Mouse (Mus musculus): Measurements from ENCODE around the gene Rbfox1. TPM values are rescaled to one million over a fixed set of nuclear protein-coding genes. Genes with fewer than 3 reads are reported as not detected.

Gene Rbfox1
- polyA plus RNA-seq, 1 experiment, result not detected

DNA sequence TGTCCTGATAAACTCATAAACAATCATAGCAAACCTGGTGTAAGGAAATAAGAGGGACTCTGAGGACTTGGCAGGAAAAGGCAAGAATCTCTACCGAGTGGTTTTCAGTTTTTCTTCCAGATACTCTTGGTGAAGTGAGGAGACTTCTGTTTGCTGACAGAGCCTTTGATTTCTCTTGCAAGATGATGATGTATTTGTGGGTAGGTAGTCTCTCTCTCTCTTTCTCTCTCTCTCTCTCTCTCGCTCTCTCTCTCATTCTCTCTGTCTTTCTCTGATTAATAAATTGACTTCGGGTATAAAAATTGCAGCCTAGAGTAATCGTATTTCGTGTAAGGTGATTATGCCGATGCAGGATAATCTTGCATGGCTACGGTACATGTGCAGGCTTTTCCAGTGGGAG, 955.3 kb downstream of the Rbfox1 start:
- 73% methylated on average over 7 of the region's 7 CpGs for WGBS
- Histone ChIP-seq H3K4me3 (replicated peaks; ENCODE audit: control insufficient read depth, low read depth, low read length) (no peak overlapping the region), H3K27ac (ENCODE audit: control insufficient read depth, insufficient read depth, low read depth, low read length, poor library complexity) (no peak overlapping the region), H3K4me1 (ENCODE audit: control insufficient read depth, insufficient read depth, low read length) (no peaks in the 10 kb centered on the region)
- TF ChIP-seq POLR2A (IDR thresholded peaks at IDR 0.05; ENCODE audit: borderline replicate concordance, control insufficient read depth, low read depth, low read length), result no peak
- no peak for TF ChIP-seq CTCF (IDR thresholded peaks at IDR 0.05; ENCODE audit: control insufficient read depth, insufficient read depth, low read length)

DNA sequence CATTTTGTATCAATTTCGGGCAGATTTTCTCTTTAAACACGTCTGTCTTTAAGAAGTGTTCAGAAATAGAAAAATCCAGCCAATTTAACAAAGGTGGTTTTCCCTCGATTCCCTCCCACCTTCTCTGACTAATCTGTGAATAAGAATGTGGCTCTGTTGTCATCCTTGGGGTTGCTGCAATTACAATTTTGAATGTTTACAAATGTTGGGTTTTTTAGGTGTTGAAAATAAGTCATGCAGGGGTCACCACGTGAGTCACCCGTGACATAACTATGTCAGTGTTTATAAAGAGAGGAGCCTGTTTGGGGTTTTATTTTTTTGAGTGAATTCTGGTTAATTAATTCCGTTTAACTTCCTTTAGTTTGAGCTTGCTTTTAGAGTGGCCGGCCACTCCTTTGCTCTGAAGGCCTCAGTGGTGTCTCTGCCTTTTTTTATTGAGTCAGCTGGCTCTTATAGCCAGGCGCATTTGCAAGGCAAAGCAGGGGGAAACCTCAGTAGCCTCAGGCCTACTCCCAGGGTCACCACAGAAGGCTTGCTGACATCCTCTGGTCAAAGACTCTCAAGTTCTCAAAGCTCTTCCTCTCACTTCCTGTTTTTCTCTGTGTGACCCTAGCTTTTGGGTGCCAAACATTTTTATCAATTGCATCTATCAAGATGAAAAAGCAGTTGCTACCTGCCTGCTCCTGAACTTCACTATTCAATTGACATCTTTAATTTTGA, 957.1 kb downstream of the Rbfox1 start:
- H3K4me3 ChIP-seq (replicated peaks; ENCODE audit: control insufficient read depth, low read depth, low read length), result no peak overlapping the region

DNA sequence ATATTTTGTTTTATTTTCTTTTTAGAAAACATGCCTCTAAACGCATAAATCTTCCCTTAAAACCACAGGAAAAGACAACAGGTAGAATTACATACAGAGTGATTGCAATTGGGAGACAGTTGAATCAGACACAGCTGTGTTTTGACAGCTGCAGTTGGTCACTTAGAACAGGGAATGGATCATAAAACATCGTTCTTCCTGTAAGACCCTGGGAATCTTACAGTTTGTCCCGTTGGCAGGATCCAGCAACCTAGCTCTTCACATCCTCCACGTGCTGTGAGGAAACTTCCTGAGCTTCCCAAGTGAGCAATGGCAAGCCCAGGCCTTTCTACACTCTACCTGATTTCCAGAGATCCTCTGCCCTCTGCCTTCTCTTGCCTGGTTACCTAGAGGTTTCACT, 959.5 kb downstream of the Rbfox1 start:
- no peak overlapping the region for H3K4me3 ChIP-seq (replicated peaks; ENCODE audit: control insufficient read depth, low read depth, low read length)
- TF ChIP-seq CTCF (IDR thresholded peaks at IDR 0.05; ENCODE audit: control insufficient read depth, insufficient read depth, low read length), result no peak
- no peak for TF ChIP-seq POLR2A (IDR thresholded peaks at IDR 0.05; ENCODE audit: borderline replicate concordance, control insufficient read depth, low read depth, low read length)
- WGBS, result 23% methylated on average over 4 of the region's 4 CpGs
- H3K27ac ChIP-seq (ENCODE audit: control insufficient read depth, insufficient read depth, low read depth, low read length, poor library complexity), result no peak overlapping the region
- H3K4me1 ChIP-seq (ENCODE audit: control insufficient read depth, insufficient read depth, low read length), result no peaks in the 10 kb centered on the region

More for the DNA sequence above, 957.1 kb downstream of the Rbfox1 start:
- H3K27ac ChIP-seq (ENCODE audit: control insufficient read depth, insufficient read depth, low read depth, low read length, poor library complexity), result no peak overlapping the region
- 55% methylated on average over 8 of the region's 8 CpGs for WGBS
- no peaks in the 10 kb centered on the region for H3K4me1 ChIP-seq (ENCODE audit: control insufficient read depth, insufficient read depth, low read length)
- no peak for TF ChIP-seq CTCF (IDR thresholded peaks at IDR 0.05; ENCODE audit: control insufficient read depth, insufficient read depth, low read length)
- TF ChIP-seq POLR2A (IDR thresholded peaks at IDR 0.05; ENCODE audit: borderline replicate concordance, control insufficient read depth, low read depth, low read length), result no peak

- TF ChIP-seq CTCF (IDR thresholded peaks at IDR 0.05; ENCODE audit: control insufficient read depth, insufficient read depth, low read length) (no peak), POLR2A (IDR thresholded peaks at IDR 0.05; ENCODE audit: borderline replicate concordance, control insufficient read depth, low read depth, low read length) (no peak)
- no peak overlapping the region for H3K27ac ChIP-seq (ENCODE audit: control insufficient read depth, insufficient read depth, low read depth, low read length, poor library complexity)
- no peaks in the 10 kb centered on the region for H3K4me1 ChIP-seq (ENCODE audit: control insufficient read depth, insufficient read depth, low read length)
- H3K4me3 ChIP-seq (replicated peaks; ENCODE audit: control insufficient read depth, low read depth, low read length), result no peak overlapping the region
- 71% methylated on average over 9 of the region's 9 CpGs for WGBS
Observed at GRCm38 (mm10) chr16:6851393-6851792, 966.2 kb downstream of the Rbfox1 start.

DNA sequence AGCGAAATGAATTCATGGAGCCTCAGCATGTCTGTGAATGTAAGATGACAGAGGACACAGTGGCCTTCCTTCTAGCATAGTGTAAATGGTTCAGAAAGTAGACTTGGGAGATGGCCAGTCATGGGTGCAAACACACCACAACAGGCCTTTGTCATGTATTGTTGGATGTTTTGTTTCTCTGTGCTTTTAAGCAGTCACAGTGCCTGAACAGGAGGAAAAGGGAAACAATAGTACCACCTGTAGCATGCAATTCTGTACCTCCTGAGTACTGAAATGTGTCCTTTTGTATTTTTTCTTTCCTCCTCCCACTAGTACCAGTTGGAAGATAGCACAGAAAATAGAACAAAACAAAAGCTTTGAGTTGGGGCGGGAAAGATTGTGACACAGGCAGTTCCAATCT, 968.6 kb downstream of the Rbfox1 start:
- no peak overlapping the region for H3K27ac ChIP-seq (ENCODE audit: control insufficient read depth, insufficient read depth, low read depth, low read length, poor library complexity)
- 86% methylated on average over 2 of the region's 2 CpGs for WGBS
- no peaks in the 10 kb centered on the region for H3K4me1 ChIP-seq (ENCODE audit: control insufficient read depth, insufficient read depth, low read length)
- H3K4me3 ChIP-seq (replicated peaks; ENCODE audit: control insufficient read depth, low read depth, low read length), result no peak overlapping the region
- TF ChIP-seq POLR2A (IDR thresholded peaks at IDR 0.05; ENCODE audit: borderline replicate concordance, control insufficient read depth, low read depth, low read length) (no peak), CTCF (IDR thresholded peaks at IDR 0.05; ENCODE audit: control insufficient read depth, insufficient read depth, low read length) (no peak)

DNA sequence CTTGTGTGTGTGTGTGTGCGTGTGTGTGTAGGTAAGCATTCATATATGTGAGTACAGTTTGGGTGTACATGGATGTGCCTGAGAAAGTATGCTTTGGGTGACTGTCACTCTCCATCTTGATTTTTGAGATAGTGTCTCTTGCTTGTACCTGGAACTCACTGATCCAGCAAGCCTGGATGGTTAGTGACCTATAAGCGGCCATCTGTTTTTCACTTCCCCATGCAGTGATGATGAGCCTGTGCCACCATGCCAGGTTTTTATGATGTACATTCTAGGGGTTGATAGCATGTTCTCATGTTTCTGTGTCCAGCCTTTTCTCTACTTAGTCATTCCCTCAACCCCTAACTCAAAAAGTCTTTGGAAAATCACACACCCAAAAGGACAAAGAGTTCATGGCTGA, 976.5 kb downstream of the Rbfox1 start:
- H3K4me3 ChIP-seq (replicated peaks; ENCODE audit: control insufficient read depth, low read depth, low read length), result no peak overlapping the region
- TF ChIP-seq POLR2A (IDR thresholded peaks at IDR 0.05; ENCODE audit: borderline replicate concordance, control insufficient read depth, low read depth, low read length), result no peak
- no peak overlapping the region for H3K27ac ChIP-seq (ENCODE audit: control insufficient read depth, insufficient read depth, low read depth, low read length, poor library complexity)
- 85% methylated on average over 2 of the region's 2 CpGs for WGBS
- no peaks in the 10 kb centered on the region for H3K4me1 ChIP-seq (ENCODE audit: control insufficient read depth, insufficient read depth, low read length)

DNA sequence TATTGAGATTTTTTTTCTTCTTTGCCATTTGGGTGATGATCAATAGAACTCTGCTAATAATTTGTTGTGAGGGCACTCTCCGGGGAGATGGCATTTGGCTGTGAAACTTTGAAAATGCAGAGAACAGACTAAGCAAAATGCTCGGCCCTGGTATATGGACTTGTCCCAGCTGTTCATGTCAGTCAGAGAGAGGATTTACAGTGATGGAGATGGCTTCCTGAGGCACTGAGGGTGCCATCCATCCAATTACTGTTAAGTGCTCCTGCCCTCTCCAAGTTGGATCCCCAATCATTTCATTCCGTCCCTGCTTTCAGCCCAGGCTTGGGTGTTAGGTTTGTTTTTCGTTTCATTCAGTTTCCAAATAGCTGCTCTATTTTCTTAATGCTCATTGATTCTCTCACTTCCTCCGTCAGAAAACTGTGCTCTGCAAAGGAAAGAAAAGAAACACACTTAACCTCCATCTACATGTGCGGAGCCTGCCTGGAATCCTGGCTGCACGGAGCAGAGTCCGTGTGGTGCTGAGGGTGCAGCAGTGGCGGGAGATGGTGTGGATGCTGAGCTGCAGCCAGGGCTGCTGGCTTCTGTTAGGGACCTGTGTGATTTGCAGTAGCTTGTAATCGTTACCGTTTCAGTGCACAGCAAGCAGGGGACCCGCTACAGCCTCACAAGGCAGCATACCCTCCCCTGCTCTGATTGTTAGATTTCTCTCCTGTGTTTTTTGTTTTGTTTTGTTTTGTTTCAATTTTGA, 997.7 kb downstream of the Rbfox1 start:
- H3K4me3 ChIP-seq (replicated peaks; ENCODE audit: control insufficient read depth, low read depth, low read length), result no peak overlapping the region
- no peaks in the 10 kb centered on the region for H3K4me1 ChIP-seq (ENCODE audit: control insufficient read depth, insufficient read depth, low read length)
- no peak overlapping the region for H3K27ac ChIP-seq (ENCODE audit: control insufficient read depth, insufficient read depth, low read depth, low read length, poor library complexity)
- 55% methylated on average over 12 of the region's 12 CpGs for WGBS
- no peak for TF ChIP-seq CTCF (IDR thresholded peaks at IDR 0.05; ENCODE audit: control insufficient read depth, insufficient read depth, low read length)
- no peak for TF ChIP-seq POLR2A (IDR thresholded peaks at IDR 0.05; ENCODE audit: borderline replicate concordance, control insufficient read depth, low read depth, low read length)

DNA sequence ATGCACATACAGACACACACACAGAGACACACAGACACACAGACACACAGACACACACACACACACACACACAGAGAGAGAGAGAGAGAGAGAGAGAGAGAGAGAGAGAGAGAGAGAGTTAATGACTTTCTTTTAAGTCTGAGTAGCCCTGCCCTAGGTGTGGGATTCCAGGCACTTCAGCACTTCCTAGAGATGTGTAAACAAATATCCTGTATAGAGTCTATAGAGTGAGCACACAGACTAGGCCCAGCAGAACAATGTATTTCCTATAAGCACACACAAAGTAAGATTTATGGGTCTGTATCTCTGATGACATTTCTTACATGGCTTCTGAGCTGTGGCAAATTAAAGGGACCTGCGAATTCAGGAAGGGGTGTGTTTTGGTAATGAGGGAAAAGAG, 998.6 kb downstream of the Rbfox1 start:
- no peak overlapping the region for H3K4me3 ChIP-seq (replicated peaks; ENCODE audit: control insufficient read depth, low read depth, low read length)
- no peak for TF ChIP-seq POLR2A (IDR thresholded peaks at IDR 0.05; ENCODE audit: borderline replicate concordance, control insufficient read depth, low read depth, low read length)
- TF ChIP-seq CTCF (IDR thresholded peaks at IDR 0.05; ENCODE audit: control insufficient read depth, insufficient read depth, low read length), result no peak
- 39% methylated on average over 1 of the region's 1 CpGs for WGBS
- H3K27ac ChIP-seq (ENCODE audit: control insufficient read depth, insufficient read depth, low read depth, low read length, poor library complexity), result no peak overlapping the region
- no peaks in the 10 kb centered on the region for H3K4me1 ChIP-seq (ENCODE audit: control insufficient read depth, insufficient read depth, low read length)

All from bone marrow, adult 2 months (tissue).